Mouse (Mus musculus) liver, embryonic 16.5 days (tissue): ENCODE data around the gene Ctdnep1. TPM values are rescaled to one million over a fixed set of nuclear protein-coding genes. Genes with fewer than 3 reads are reported as not detected.

Experiments
- ATAC-seq: fragments of 200-750 bp; cut with Nextera tagmentation; 2 replicates; pipeline ENCODE4 v1.8.0; 2017; ENCODE audit warnings: low read depth, mild to moderate bottlenecking, moderate number of reproducible peaks, moderate library complexity
- H3K27ac ChIP-seq: fragments of 300-500 bp; sonication (generic); 2 replicates; pipeline ENCODE4 v1.5.1; 2014; ENCODE audit warnings: mild to moderate bottlenecking, low read length
- H3K27me3 ChIP-seq: fragments of 300-500 bp; sonication (generic); 2 replicates; pipeline ENCODE4 v1.6.1; 2014; ENCODE audit warnings: low read depth, low read length, mixed read lengths; ENCODE audit not compliant: control insufficient read depth, insufficient read depth
- H3K36me3 ChIP-seq: fragments of 300-500 bp; sonication (generic); 2 replicates; pipeline ENCODE4 v1.6.1; 2014; ENCODE audit warnings: mild to moderate bottlenecking; ENCODE audit not compliant: control insufficient read depth, insufficient read depth
- H3K4me1 ChIP-seq: fragments of 300-500 bp; sonication (generic); 2 replicates; pipeline ENCODE4 v1.6.1; 2014; ENCODE audit warnings: low read depth, low read length, mixed read lengths; ENCODE audit not compliant: control insufficient read depth
- H3K4me2 ChIP-seq: fragments of 300-500 bp; sonication (generic); 2 replicates; pipeline ENCODE4 v1.6.1; 2014; ENCODE audit warnings: low read depth, low read length, mixed read lengths
- H3K4me3 ChIP-seq: fragments of 300-500 bp; sonication (generic); 2 replicates; pipeline ENCODE4 v1.5.1; 2014; ENCODE audit warnings: low read depth, mild to moderate bottlenecking, low read length
- H3K9ac ChIP-seq: fragments of 300-500 bp; sonication (generic); 2 replicates; pipeline ENCODE4 v1.6.1; 2014; ENCODE audit warnings: low read depth, low read length
- H3K9me3 ChIP-seq: fragments of 300-500 bp; sonication (generic); replicated peaks from 2 replicates; pipeline ENCODE4 v1.6.1; 2016; ENCODE audit warnings: low read length; ENCODE audit not compliant: control insufficient read depth
- WGBS: fragments of 180-500 bp; shearing (Covaris S2); extraction: QIAGEN DNeasy Blood & Tissue Kit; methylation state at CpG from one replicate; pipeline ENCODE4 v1.1.7; 2014; ENCODE audit not compliant: insufficient replicate concordance; 5-methylcytosine and 5-hydroxymethylcytosine counted together
- polyA plus RNA-seq: library from polyadenylated mRNA; unstranded; fragments of >200 nt; fragmentation: Nextera tagmentation; extraction: Ambion mirVana; gene quantifications from 2 replicates; pipeline ENCODE4 v1.2.1, GENCODE M21; 2015

The Ctdnep1 gene
- polyA plus RNA-seq, 1 experiment from 2014 or later: 7.3 TPM

DNA sequence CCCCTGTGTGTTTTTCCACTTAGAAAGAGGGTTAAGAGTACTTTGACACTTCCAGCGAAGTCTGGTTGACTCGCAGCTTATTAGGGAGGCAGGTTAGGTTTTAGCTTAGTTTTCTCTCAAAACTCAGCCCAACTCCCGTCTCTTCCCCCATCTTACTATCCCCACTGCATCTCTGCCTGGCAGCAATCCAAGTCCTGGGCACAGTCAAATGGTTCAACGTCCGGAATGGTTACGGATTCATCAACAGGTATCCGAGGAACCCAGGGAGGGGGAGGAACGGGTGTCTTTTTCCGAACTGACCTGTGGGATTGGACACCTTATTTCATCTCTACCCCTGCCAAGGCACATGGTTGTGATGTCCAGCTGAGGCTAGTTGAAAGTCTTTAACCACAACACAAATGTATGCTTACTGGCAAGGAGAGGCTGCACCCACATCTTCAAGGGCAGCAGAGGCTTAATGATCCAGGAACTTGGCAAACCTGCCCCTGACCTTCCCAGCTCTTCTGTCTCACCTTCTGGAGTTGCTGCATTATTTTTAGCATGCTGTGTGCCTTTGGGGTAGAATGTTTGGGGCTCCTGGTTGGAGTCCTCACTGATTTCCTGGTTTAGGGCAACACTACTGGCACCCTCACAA is 44.1 kb upstream of the Ctdnep1 start:
- Histone ChIP-seq H3K4me3 (no peak overlapping the region; the same call in 1 of the 2 replicates), H3K27ac (no peak overlapping the region), H3K9me3 (no peaks in the 10 kb centered on the region), H3K36me3 (no peaks in the 10 kb centered on the region), H3K27me3 (peaks cover 63% of the 10 kb centered on the region), H3K4me1 (peaks cover 25% of the 10 kb centered on the region), H3K4me2 (no peak overlapping the region), H3K9ac (no peak overlapping the region)
- ATAC-seq: no peak
- 43% methylated on average over 9 of the region's 9 CpGs for WGBS

DNA sequence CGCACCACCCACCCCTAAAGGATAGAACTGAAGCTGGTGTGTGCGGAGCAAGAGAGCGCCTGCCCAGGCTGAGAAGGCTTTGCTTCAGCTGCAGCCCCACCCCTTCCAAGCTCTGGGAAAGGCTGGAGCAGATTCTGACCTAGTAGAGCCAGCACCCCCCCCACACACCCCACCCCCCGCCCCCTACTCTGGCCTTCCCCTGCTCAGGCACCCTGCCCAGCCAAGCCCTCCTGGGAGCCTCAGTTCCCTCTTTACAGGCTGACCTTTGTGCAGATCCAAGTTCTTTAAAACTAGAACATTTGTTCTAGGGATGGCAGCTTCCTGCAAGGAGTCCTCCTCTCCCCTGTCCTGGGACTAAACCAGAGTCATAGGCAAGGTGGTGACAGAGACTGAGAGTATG is 43.6 kb upstream of the Ctdnep1 start:
- H3K4me2 ChIP-seq: no peak overlapping the region

DNA sequence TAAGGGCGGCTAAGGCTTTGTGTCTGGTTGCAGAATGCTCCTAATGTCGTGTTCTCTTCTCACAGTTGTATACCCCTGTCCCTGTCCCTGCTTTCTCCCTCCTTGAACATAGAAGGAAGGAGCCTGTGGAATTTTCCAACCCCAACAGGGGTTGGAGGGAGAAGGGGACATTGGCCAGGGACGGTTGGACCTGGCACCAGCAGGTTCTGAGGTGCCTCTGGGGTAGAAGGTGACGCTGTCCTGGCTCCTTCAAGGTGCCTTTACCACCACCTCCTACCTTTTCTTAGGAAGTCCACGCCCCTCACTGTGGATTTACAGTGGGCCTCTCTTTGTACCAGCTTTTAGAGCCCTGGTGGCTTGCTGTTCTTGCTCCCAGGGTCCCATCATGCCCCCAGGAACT is 43.1 kb upstream of the Ctdnep1 start:
- WGBS: 63% methylated on average over 5 of the region's 5 CpGs
- peaks cover 67% of the 10 kb centered on the region for H3K27me3 ChIP-seq
- H3K4me2 ChIP-seq: no peak overlapping the region
- H3K9ac ChIP-seq: no peak overlapping the region
- no peaks in the 10 kb centered on the region for H3K9me3 ChIP-seq
- H3K27ac ChIP-seq: no peak overlapping the region
- peaks cover 25% of the 10 kb centered on the region for H3K4me1 ChIP-seq
- no peak overlapping the region for H3K4me3 ChIP-seq
- ATAC-seq: no peak
- H3K36me3 ChIP-seq: no peaks in the 10 kb centered on the region

More for the DNA sequence above, 43.6 kb upstream of the Ctdnep1 start:
- no peak for ATAC-seq
- no peaks in the 10 kb centered on the region for H3K36me3 ChIP-seq
- WGBS: 31% methylated on average over 4 of the region's 4 CpGs
- peaks cover 63% of the 10 kb centered on the region for H3K27me3 ChIP-seq
- H3K4me1 ChIP-seq: peaks cover 25% of the 10 kb centered on the region
- no peaks in the 10 kb centered on the region for H3K9me3 ChIP-seq
- H3K4me3 ChIP-seq: no peak overlapping the region
- no peak overlapping the region for H3K9ac ChIP-seq
- H3K27ac ChIP-seq: no peak overlapping the region

DNA sequence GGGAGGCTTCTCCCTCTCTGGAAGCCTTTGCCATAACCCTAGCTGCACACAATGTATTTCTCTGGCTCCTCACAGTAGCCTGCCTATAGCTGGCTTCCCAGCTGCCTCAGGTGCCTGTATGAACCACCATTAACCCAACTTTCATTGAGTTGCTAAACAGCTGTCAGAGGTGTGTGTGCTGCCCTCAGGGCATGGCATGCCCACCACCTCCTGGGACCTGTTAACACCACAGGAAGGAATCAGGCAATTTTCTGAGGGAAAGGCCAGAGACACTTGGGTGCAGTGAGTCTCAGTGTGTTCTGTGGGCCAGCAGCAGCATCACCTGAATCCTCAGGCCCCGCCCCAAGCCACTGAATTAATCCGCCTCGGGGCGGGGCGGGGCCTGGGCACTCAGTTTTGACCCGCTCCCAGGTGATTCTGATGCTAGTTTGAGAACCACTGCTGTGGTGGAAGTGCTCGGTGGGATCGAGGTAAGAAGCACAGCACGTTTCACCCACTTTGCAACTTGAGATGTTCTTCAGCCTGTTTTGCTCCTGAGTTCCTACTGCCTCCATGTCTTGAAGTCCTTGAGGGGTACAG is 42.5 kb upstream of the Ctdnep1 start:
- Histone ChIP-seq H3K27ac (no peak overlapping the region), H3K27me3 (peaks cover 71% of the 10 kb centered on the region), H3K4me1 (peaks cover 25% of the 10 kb centered on the region), H3K9me3 (no peaks in the 10 kb centered on the region), H3K9ac (no peak overlapping the region), H3K4me3 (no peak overlapping the region), H3K4me2 (no peak overlapping the region), H3K36me3 (peaks cover 6% of the 10 kb centered on the region)
- ATAC-seq: no peak
- 37% methylated on average over 9 of the region's 9 CpGs for whole genome bisulfite sequencing

GRCm38 (mm10) chr11:69939181-69939580 is 41.8 kb upstream of the Ctdnep1 start:
- Histone ChIP-seq H3K27me3 (peaks cover 71% of the 10 kb centered on the region), H3K4me3 (no peak overlapping the region), H3K27ac (no peak overlapping the region), H3K36me3 (peaks cover 12% of the 10 kb centered on the region), H3K4me1 (peaks cover 25% of the 10 kb centered on the region), H3K4me2 (no peak overlapping the region), H3K9me3 (no peaks in the 10 kb centered on the region), H3K9ac (no peak overlapping the region)
- 64% methylated on average over 5 of the region's 5 CpGs for WGBS
- no peak for ATAC-seq

DNA sequence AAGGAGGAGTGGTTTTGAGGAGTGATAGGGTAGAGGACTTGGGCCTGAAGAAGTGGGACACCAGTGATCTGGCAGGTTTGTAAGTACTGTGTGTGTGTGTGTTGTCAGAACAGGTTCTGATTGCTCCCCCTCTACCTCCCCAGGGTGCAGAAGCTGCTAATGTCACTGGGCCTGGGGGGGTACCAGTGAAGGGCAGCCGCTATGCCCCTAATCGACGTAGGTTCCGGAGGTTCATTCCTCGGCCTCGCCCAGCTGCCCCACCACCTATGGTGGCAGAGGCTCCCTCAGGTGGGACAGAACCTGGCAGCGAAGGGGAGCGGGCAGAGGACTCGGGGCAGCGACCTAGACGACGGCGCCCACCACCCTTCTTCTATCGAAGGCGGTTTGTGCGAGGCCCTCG is 41.2 kb upstream of the Ctdnep1 start:
- no peak overlapping the region for H3K27ac ChIP-seq
- H3K27me3 ChIP-seq: peaks cover 65% of the 10 kb centered on the region
- H3K9ac ChIP-seq: no peak overlapping the region
- no peak overlapping the region for H3K4me2 ChIP-seq
- peaks cover 25% of the 10 kb centered on the region for H3K4me1 ChIP-seq
- WGBS: 89% methylated on average over 17 of the region's 17 CpGs
- H3K36me3 ChIP-seq: peaks cover 17% of the 10 kb centered on the region
- no peak for ATAC-seq
- no peak overlapping the region for H3K4me3 ChIP-seq
- H3K9me3 ChIP-seq: no peaks in the 10 kb centered on the region

- no peak for ATAC-seq
- no peak overlapping the region for H3K9ac ChIP-seq
- H3K4me1 ChIP-seq: peaks cover 26% of the 10 kb centered on the region
- H3K36me3 ChIP-seq: peaks cover 24% of the 10 kb centered on the region
- H3K9me3 ChIP-seq: no peaks in the 10 kb centered on the region
- H3K27ac ChIP-seq: no peak overlapping the region
- H3K4me2 ChIP-seq: no peak overlapping the region
- H3K4me3 ChIP-seq: no peak overlapping the region
- WGBS: 90% methylated on average over 4 of the region's 4 CpGs
- H3K27me3 ChIP-seq: peaks cover 53% of the 10 kb centered on the region
Measured at GRCm38 (mm10) chr11:69940962-69941361, 40.0 kb upstream of the Ctdnep1 start.

DNA sequence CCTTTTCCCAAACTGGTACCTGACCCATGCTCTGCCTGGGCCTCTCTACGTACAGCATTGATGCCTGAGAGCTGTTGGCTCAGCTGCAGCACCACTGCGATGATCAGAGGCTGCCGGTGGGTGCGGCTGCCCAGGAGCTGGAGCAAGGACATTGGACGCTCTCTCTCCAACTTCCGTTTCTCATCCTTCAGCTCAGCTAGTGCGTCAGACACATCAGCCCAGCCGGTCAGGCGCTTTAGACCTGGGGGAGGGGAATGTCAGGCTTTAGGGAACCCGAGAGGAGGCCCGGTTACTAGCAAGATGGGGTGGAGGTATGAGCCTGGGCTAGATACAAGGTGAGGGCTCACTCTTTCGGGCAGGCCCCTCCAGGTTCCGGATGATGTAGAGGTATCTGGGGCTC is 35.7 kb upstream of the Ctdnep1 start:
- peak overlapping the region; percentile 94 for H3K4me2 ChIP-seq
- H3K9ac ChIP-seq: peak overlapping the region; percentile 65
- no peaks in the 10 kb centered on the region for H3K9me3 ChIP-seq
- peaks cover 13% of the 10 kb centered on the region for H3K27me3 ChIP-seq
- H3K4me3 ChIP-seq: peak overlapping the region; percentile 82
- H3K36me3 ChIP-seq: peaks cover 24% of the 10 kb centered on the region
- WGBS: 67% methylated on average over 13 of the region's 13 CpGs
- H3K27ac ChIP-seq: peak overlapping the region; percentile 89
- H3K4me1 ChIP-seq: peaks cover 39% of the 10 kb centered on the region
- no peak for ATAC-seq

GRCm38 (mm10) chr11:69945997-69946891 is 34.7 kb upstream of the Ctdnep1 start:
- Histone ChIP-seq H3K27ac (peak overlapping the region; percentile 89), H3K4me2 (peak overlapping the region; percentile 94), H3K27me3 (peaks cover 7% of the 10 kb centered on the region), H3K36me3 (peaks cover 24% of the 10 kb centered on the region), H3K9ac (peak overlapping the region; percentile 80), H3K9me3 (no peaks in the 10 kb centered on the region), H3K4me3 (peak overlapping the region; percentile 82), H3K4me1 (peaks cover 39% of the 10 kb centered on the region)
- 66% methylated on average over 18 of the region's 18 CpGs for WGBS
- ATAC-seq: peak; percentile 83
